Mouse (Mus musculus) brain, embryonic 14.5 days (tissue): ENCODE data around the gene Ube4b.

Experiments used
- CTCF ChIP-seq: fragments of 200-500 bp; IDR thresholded peaks from 2 replicates; pipeline ENCODE4 v1.5.1; 2012; ENCODE audit warnings: inconsistent platforms, mild to moderate bottlenecking, moderate library complexity, borderline replicate concordance; ENCODE audit not compliant: insufficient read depth, insufficient read length; ENCODE audit errors: extremely low read depth
- POLR2A ChIP-seq: fragments of 200-500 bp; IDR thresholded peaks from 2 replicates; pipeline ENCODE4 v1.6.1; 2012; ENCODE audit warnings: mild to moderate bottlenecking, inconsistent platforms, borderline replicate concordance; ENCODE audit not compliant: poor library complexity, insufficient read depth, insufficient read length, severe bottlenecking; ENCODE audit errors: extremely low read depth

DNA sequence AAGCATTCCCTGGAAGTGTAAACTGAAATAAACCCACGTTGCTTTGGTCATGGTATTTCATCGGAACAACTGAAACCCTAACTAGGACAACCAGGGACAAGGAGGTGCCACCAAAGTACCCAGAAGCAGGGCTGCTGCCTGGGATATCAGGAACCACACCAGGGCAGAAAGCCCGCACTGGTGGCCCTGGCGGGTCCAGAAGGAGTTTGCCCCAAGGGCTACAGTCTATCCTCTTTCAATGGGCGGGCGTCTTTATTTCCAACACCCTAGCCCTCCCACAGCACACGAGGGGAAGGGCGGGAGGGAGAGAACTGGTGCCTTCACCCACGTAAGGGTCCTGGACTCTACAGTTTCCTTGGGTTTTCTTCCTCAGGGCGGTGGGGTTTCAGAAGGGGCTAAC, 10.1 kb downstream of the Ube4b start:
- TF ChIP-seq POLR2A, result no peak
- no peak for TF ChIP-seq CTCF
